Mouse (Mus musculus) forebrain, postnatal 0 days (tissue): ENCODE measurements at regions not wholly inside any gene's neighbourhood (a gene's known extent, or its start where the extent isn't known, plus 50 kb on each side); places are given as distances from the start of the nearest gene placed in this dataset.

Experiments
- ATAC-seq: fragments of 200-750 bp; cut with Nextera tagmentation; 2 replicates; pipeline ENCODE4 v1.8.0; 2017; ENCODE audit warnings: mild to moderate bottlenecking, moderate library complexity
- DNase-seq: peaks from one replicate; pipeline ENCODE4 v3.0.0-alpha.2; 2015
- H3K27ac ChIP-seq: fragments of 300-500 bp; sonication (generic); 2 replicates; pipeline ENCODE4 v1.5.1; 2014; ENCODE audit warnings: low read depth, mild to moderate bottlenecking, antibody characterized with exemption, low read length, moderate library complexity, mixed read lengths
- H3K27me3 ChIP-seq: fragments of 300-500 bp; sonication (generic); 2 replicates; pipeline ENCODE4 v1.6.1; 2014; ENCODE audit warnings: mild to moderate bottlenecking, low read length, mixed read lengths; ENCODE audit not compliant: insufficient read depth
- H3K36me3 ChIP-seq: fragments of 300-500 bp; sonication (generic); 2 replicates; pipeline ENCODE4 v1.6.1; 2014; ENCODE audit warnings: mild to moderate bottlenecking, moderate library complexity; ENCODE audit not compliant: insufficient read depth
- H3K4me1 ChIP-seq: fragments of 300-500 bp; sonication (generic); 2 replicates; pipeline ENCODE4 v1.6.1; 2014; ENCODE audit warnings: antibody characterized with exemption; ENCODE audit not compliant: insufficient read depth
- H3K4me2 ChIP-seq: fragments of 300-500 bp; sonication (generic); 2 replicates; pipeline ENCODE4 v1.6.1; 2014; ENCODE audit warnings: low read depth, mild to moderate bottlenecking, moderate library complexity
- H3K4me3 ChIP-seq: fragments of 300-500 bp; sonication (generic); 2 replicates; pipeline ENCODE4 v1.5.1; 2014; ENCODE audit warnings: low read depth, low read length, mixed read lengths
- H3K9ac ChIP-seq: fragments of 300-500 bp; sonication (generic); 2 replicates; pipeline ENCODE4 v1.6.1; 2014; ENCODE audit warnings: mild to moderate bottlenecking
- H3K9me3 ChIP-seq: fragments of 300-500 bp; sonication (generic); 2 replicates; pipeline ENCODE4 v1.6.1; 2016; ENCODE audit warnings: low read length
- CTCF ChIP-seq: sonication (generic); IDR thresholded peaks from 2 replicates; pipeline ENCODE4 v1.5.1; 2016; ENCODE audit warnings: antibody characterized with exemption, control low read depth, low read depth
- WGBS: fragments of 180-500 bp; shearing (Covaris S2); extraction: QIAGEN DNeasy Blood & Tissue Kit; methylation state at CpG from one replicate; pipeline ENCODE4 v1.1.7; 2014; 5-methylcytosine and 5-hydroxymethylcytosine counted together

DNA sequence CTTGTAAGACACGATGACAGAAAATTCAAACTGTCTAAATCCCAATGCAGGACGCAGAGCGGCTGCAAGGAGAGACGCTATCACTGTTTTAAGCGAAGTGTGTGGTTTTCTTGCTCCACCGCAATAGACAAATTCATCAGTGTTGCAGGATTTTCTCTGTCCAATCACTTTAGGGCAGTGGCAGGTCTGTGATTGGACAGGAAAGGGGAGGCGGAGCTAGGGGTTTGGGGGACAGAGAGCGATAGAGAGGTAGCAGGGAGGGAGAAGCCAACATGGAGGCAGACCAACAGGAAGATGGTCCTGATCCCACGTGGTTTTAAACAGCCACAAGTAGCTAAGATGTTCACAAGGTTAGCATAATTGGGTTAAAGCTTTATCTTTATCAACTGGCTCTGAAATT is 209.7 kb upstream of the Runx1 start:
- 88% methylated on average over 9 of the region's 9 CpGs for WGBS
- Histone ChIP-seq H3K36me3 (no peaks in the 10 kb centered on the region), H3K4me2 (no peak overlapping the region), H3K4me1 (no peaks in the 10 kb centered on the region), H3K27me3 (no peaks in the 10 kb centered on the region), H3K4me3 (no peak overlapping the region), H3K27ac (no peak overlapping the region), H3K9me3 (no peaks in the 10 kb centered on the region), H3K9ac (no peak overlapping the region)
- DNase-seq = no peak
- ATAC-seq = no peak
- no peak for TF ChIP-seq CTCF

GRCm38 (mm10) chr16:93033943-93034342 is 208.0 kb upstream of the Runx1 start:
- 82% methylated on average over 3 of the region's 3 CpGs for WGBS

GRCm38 (mm10) chr16:93031624-93032023 is 205.7 kb upstream of the Runx1 start:
- no peaks in the 10 kb centered on the region for H3K4me1 ChIP-seq
- no peak for DNase-seq
- no peak overlapping the region for H3K4me3 ChIP-seq
- no peak overlapping the region for H3K4me2 ChIP-seq
- no peaks in the 10 kb centered on the region for H3K36me3 ChIP-seq
- ATAC-seq = no peak
- no peaks in the 10 kb centered on the region for H3K9me3 ChIP-seq
- WGBS = 92% methylated on average over 5 of the region's 5 CpGs
- no peak for TF ChIP-seq CTCF
- H3K9ac ChIP-seq = no peak overlapping the region
- H3K27me3 ChIP-seq = no peaks in the 10 kb centered on the region
- no peak overlapping the region for H3K27ac ChIP-seq

More at GRCm38 (mm10) chr16:93033943-93034342, 208.0 kb upstream of the Runx1 start:
- H3K9ac ChIP-seq = no peak overlapping the region
- no peaks in the 10 kb centered on the region for H3K9me3 ChIP-seq
- no peak for DNase-seq
- H3K27me3 ChIP-seq = no peaks in the 10 kb centered on the region
- no peak overlapping the region for H3K27ac ChIP-seq
- H3K4me2 ChIP-seq = no peak overlapping the region
- H3K4me3 ChIP-seq = no peak overlapping the region
- no peak for TF ChIP-seq CTCF
- no peak for ATAC-seq
- H3K36me3 ChIP-seq = no peaks in the 10 kb centered on the region
- no peaks in the 10 kb centered on the region for H3K4me1 ChIP-seq

DNA sequence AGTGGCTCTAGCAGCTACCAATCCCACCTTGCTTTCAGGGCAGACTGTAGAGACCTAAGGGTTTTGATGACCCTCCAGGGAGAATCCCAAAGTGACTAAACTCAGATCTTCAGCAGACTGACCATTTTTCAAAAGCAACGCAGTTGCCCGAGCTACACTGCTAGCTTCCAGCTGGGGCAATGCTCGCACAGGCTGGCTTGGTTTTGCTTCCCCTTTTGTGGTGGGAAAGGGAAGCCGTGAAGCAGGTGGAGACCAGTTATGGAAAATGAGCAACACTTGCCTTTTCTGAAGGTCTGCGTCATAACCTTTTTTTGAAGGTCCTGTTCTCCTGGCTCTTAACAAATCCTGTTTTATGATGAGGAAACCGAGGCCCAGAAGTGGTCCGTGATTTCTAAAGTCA is 202.7 kb upstream of the Runx1 start:
- no peaks in the 10 kb centered on the region for H3K36me3 ChIP-seq
- no peak for TF ChIP-seq CTCF
- no peak overlapping the region for H3K27ac ChIP-seq
- no peaks in the 10 kb centered on the region for H3K9me3 ChIP-seq
- no peak overlapping the region for H3K4me3 ChIP-seq
- no peaks in the 10 kb centered on the region for H3K27me3 ChIP-seq
- H3K9ac ChIP-seq = no peak overlapping the region
- H3K4me1 ChIP-seq = no peaks in the 10 kb centered on the region
- no peak for DNase-seq
- no peak overlapping the region for H3K4me2 ChIP-seq
- ATAC-seq = no peak
- 88% methylated on average over 7 of the region's 7 CpGs for WGBS

DNA sequence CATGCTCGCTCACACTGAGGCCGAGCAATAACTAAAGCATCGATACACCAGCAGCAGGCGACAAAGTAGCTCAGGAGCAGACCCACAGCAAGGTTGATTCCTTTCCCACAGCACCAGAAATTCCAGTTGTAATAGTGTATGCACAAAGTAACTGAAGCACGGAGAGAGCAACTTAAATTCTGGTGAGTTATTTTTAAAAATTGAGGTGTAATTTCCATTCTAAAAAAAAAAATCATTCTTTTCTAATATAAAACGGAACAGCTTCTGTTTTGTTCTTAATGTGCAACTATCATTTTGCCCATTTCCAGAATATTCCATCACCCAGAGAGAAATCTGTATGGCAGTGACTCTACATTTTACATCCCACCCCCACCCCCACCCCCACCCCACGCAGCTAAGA is 202.1 kb upstream of the Runx1 start:
- H3K4me3 ChIP-seq = no peak overlapping the region
- no peaks in the 10 kb centered on the region for H3K4me1 ChIP-seq
- H3K27me3 ChIP-seq = no peaks in the 10 kb centered on the region
- H3K36me3 ChIP-seq = no peaks in the 10 kb centered on the region
- DNase-seq (no peak), ATAC-seq (no peak)
- H3K9ac ChIP-seq = no peak overlapping the region
- no peak overlapping the region for H3K27ac ChIP-seq
- H3K9me3 ChIP-seq = no peaks in the 10 kb centered on the region
- H3K4me2 ChIP-seq = no peak overlapping the region
- no peak for TF ChIP-seq CTCF
- WGBS = 89% methylated on average over 7 of the region's 7 CpGs

DNA sequence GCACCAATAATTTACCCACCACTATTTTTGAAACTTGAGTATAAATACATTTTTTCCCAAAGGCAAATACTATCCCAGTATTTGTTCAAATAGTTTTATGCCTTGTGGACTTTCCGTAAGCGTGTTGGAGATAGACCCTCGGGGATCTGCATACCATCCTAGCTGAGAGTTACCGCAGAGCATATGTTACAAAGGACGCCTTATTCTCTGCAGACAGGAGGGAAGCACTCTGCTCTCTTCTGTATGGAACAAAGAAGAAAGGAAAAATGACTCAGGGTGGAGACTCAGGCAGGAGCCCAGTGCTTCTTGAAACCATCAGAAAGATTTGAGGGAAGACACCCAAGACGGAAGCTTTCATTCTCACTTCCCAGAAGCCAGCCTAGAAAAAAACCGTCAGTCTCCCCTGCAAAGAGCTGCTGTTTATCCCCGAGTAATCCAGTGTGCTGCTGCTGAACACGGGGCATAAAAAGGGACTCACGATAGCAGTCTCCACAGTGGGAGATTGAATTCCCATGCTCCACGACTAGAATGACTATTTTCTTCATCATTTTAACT is 200.2 kb upstream of the Runx1 start:
- Histone ChIP-seq H3K4me2 (no peak overlapping the region), H3K27me3 (no peaks in the 10 kb centered on the region), H3K9me3 (no peaks in the 10 kb centered on the region), H3K4me3 (no peak overlapping the region), H3K36me3 (no peaks in the 10 kb centered on the region), H3K4me1 (no peaks in the 10 kb centered on the region), H3K27ac (no peak overlapping the region), H3K9ac (no peak overlapping the region)
- DNase-seq = no peak
- TF ChIP-seq CTCF = no peak
- no peak for ATAC-seq
- 55% methylated on average over 11 of the region's 11 CpGs for WGBS

- H3K4me1 ChIP-seq = no peaks in the 10 kb centered on the region
- no peak overlapping the region for H3K9ac ChIP-seq
- no peaks in the 10 kb centered on the region for H3K9me3 ChIP-seq
- no peak for ATAC-seq
- 76% methylated on average over 7 of the region's 7 CpGs for WGBS
- H3K27ac ChIP-seq = no peak overlapping the region
- H3K27me3 ChIP-seq = no peaks in the 10 kb centered on the region; the same call in 1 of the 2 replicates
- H3K4me3 ChIP-seq = no peak overlapping the region
- no peak for DNase-seq
- no peak for TF ChIP-seq CTCF
- H3K36me3 ChIP-seq = no peaks in the 10 kb centered on the region
- H3K4me2 ChIP-seq = no peak overlapping the region
Measured at GRCm38 (mm10) chr16:93019800-93020555, 194.0 kb upstream of the Runx1 start.
